Mouse (Mus musculus): ENCODE data around the gene Grik1. TPM values are rescaled to one million over a fixed set of nuclear protein-coding genes. Genes with fewer than 3 reads are reported as not detected.

Grik1 gene
- polyA plus RNA-seq, 1 experiment, result not detected

DNA sequence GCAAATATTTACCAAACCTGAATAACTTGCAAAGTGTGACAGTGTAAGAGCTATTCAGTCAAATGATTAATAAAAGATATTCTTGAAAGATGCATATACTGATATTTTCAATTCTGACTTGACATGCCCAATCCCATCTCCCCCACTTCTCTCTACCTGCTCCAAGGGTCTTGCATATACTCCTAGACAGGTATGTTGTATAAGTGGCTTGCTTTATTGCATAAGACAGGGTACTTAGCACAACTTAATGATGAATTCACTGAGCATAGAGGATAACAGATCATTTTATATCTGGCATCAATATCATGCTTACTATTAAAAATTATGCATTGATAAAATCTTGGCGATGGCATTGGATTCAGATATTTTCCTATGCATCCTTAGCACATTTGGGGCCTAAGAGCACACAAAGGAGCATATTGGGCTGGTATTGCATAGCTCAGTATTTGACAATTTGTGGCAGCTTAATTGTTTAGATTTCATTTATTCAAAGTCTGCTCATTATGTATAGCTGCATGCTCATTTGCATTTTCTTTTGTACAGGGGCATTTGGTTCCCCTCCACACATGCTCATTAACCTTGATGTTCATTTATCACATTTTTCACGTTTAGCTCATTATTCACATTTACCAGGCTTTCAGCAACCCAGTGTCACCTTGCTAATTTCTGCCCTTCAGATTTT lies 316.5 kb downstream of the Grik1 start:
- no peak overlapping the region for H3K9ac ChIP-seq (ENCODE audit: low read depth, poor library complexity, severe bottlenecking)
- no peak overlapping the region for H3K4me3 ChIP-seq (ENCODE audit: low read depth, low read length)
- no peak for TF ChIP-seq POLR2A (IDR thresholded peaks at IDR 0.05; ENCODE audit: insufficient read depth, low read length)
- no peak for TF ChIP-seq EP300 (IDR thresholded peaks at IDR 0.05; ENCODE audit: insufficient read depth, low read depth, low read length)
- no peak for TF ChIP-seq CTCF (IDR thresholded peaks at IDR 0.05; ENCODE audit: low read depth, low read length)
- H3K27ac ChIP-seq (ENCODE audit: insufficient read depth, low read length), result no peak overlapping the region
- no peaks in the 10 kb centered on the region for H3K36me3 ChIP-seq (ENCODE audit: control insufficient read depth, insufficient read depth, low read length, poor library complexity, severe bottlenecking)
- H3K27me3 ChIP-seq (ENCODE audit: control insufficient read depth, insufficient read depth, low read length, poor library complexity, severe bottlenecking), result no peaks in the 10 kb centered on the region
- H3K9me3 ChIP-seq (replicated peaks; ENCODE audit: control insufficient read depth, insufficient read depth, low read length, poor library complexity, severe bottlenecking), result no peaks in the 10 kb centered on the region
- H3K4me1 ChIP-seq (ENCODE audit: control insufficient read depth, insufficient read depth, low read length), result no peaks in the 10 kb centered on the region

DNA sequence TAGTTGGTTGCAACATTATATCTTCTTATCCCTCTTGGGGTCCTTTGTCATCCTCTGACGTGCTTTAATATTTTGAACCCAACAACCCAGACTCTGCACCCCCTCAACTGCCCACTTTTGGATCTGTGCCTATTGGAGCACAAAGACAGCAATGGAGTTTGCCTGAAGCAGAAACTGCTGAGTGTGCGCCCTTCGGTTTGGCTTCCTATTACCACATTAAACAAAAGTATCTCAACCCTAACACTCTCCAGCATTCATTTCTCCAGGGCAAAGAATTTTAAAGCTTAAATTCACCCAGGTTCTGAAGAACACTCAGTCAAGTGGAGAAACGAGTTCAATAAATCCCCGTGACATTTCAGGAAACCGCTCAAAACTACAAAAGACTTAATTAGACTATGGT lies 318.2 kb downstream of the Grik1 start:
- TF ChIP-seq CTCF (IDR thresholded peaks at IDR 0.05; ENCODE audit: low read depth, low read length), result no peak
- H3K27ac ChIP-seq (ENCODE audit: insufficient read depth, low read length), result no peak overlapping the region
- H3K36me3 ChIP-seq (ENCODE audit: control insufficient read depth, insufficient read depth, low read length, poor library complexity, severe bottlenecking), result no peaks in the 10 kb centered on the region

DNA sequence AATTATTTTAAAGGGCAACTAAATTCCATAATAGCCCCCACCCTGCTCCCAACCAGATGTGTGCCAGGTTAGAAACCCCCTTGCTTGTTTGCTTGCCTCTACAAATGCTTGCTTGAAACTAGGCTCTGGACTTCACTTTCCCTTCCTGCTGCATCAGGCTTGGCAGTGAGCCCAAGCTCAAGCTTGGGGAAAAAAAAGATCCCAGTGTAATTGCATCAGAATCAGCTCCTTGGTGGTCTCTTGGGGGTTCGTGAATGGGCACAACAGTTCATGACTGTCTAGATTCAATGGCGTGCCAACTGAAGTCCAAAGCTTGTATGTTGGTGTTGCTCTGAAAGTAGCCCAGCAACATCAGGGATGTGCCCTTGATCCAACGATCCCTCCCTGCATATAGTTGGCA lies 320.1 kb downstream of the Grik1 start:
- no peak overlapping the region for H3K27ac ChIP-seq (ENCODE audit: insufficient read depth, low read length)
- no peaks in the 10 kb centered on the region for H3K27me3 ChIP-seq (ENCODE audit: control insufficient read depth, insufficient read depth, low read length, poor library complexity, severe bottlenecking)
- no peaks in the 10 kb centered on the region for H3K36me3 ChIP-seq (ENCODE audit: control insufficient read depth, insufficient read depth, low read length, poor library complexity, severe bottlenecking)
- H3K4me3 ChIP-seq (ENCODE audit: low read depth, low read length), result no peak overlapping the region
- no peaks in the 10 kb centered on the region for H3K9me3 ChIP-seq (replicated peaks; ENCODE audit: control insufficient read depth, insufficient read depth, low read length, poor library complexity, severe bottlenecking)
- H3K4me1 ChIP-seq (ENCODE audit: control insufficient read depth, insufficient read depth, low read length), result no peaks in the 10 kb centered on the region
- no peak overlapping the region for H3K9ac ChIP-seq (ENCODE audit: low read depth, poor library complexity, severe bottlenecking)
- TF ChIP-seq EP300 (IDR thresholded peaks at IDR 0.05; ENCODE audit: insufficient read depth, low read depth, low read length) (no peak), CTCF (IDR thresholded peaks at IDR 0.05; ENCODE audit: low read depth, low read length) (no peak), POLR2A (IDR thresholded peaks at IDR 0.05; ENCODE audit: insufficient read depth, low read length) (no peak)

More for the DNA sequence above, 318.2 kb downstream of the Grik1 start:
- Histone ChIP-seq H3K9me3 (replicated peaks; ENCODE audit: control insufficient read depth, insufficient read depth, low read length, poor library complexity, severe bottlenecking) (no peaks in the 10 kb centered on the region), H3K27me3 (ENCODE audit: control insufficient read depth, insufficient read depth, low read length, poor library complexity, severe bottlenecking) (no peaks in the 10 kb centered on the region), H3K4me3 (ENCODE audit: low read depth, low read length) (no peak overlapping the region), H3K4me1 (ENCODE audit: control insufficient read depth, insufficient read depth, low read length) (no peaks in the 10 kb centered on the region), H3K9ac (ENCODE audit: low read depth, poor library complexity, severe bottlenecking) (no peak overlapping the region)

DNA sequence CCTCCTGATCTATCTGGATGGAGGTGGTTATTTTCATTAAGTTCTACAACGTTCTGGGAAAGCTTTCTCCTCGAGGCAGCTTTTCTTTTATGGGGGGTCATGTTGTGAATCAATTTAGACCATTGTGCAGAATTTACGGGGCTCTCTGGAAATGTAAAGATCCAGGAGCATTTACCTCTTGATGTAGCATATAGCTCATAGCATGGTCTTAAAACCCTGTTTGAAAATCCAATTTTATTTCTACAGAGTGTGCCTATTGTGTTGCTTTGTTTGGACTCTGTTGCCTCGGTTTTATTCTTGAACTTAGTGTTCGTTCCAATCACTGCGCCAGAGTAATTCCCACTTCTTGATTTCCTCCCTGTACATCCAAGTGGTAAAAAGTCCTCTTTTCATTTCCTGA lies 328.6 kb downstream of the Grik1 start:
- no peak overlapping the region for H3K27ac ChIP-seq (ENCODE audit: insufficient read depth, low read length)
- no peaks in the 10 kb centered on the region for H3K4me1 ChIP-seq (ENCODE audit: control insufficient read depth, insufficient read depth, low read length)
- no peaks in the 10 kb centered on the region for H3K36me3 ChIP-seq (ENCODE audit: control insufficient read depth, insufficient read depth, low read length, poor library complexity, severe bottlenecking)
- no peaks in the 10 kb centered on the region for H3K9me3 ChIP-seq (replicated peaks; ENCODE audit: control insufficient read depth, insufficient read depth, low read length, poor library complexity, severe bottlenecking)
- TF ChIP-seq POLR2A (IDR thresholded peaks at IDR 0.05; ENCODE audit: insufficient read depth, low read length), result no peak
- TF ChIP-seq EP300 (IDR thresholded peaks at IDR 0.05; ENCODE audit: insufficient read depth, low read depth, low read length), result no peak
- no peak for TF ChIP-seq CTCF (IDR thresholded peaks at IDR 0.05; ENCODE audit: low read depth, low read length)
- H3K27me3 ChIP-seq (ENCODE audit: control insufficient read depth, insufficient read depth, low read length, poor library complexity, severe bottlenecking), result no peaks in the 10 kb centered on the region
- no peak overlapping the region for H3K9ac ChIP-seq (ENCODE audit: low read depth, poor library complexity, severe bottlenecking)
- no peak overlapping the region for H3K4me3 ChIP-seq (ENCODE audit: low read depth, low read length)

DNA sequence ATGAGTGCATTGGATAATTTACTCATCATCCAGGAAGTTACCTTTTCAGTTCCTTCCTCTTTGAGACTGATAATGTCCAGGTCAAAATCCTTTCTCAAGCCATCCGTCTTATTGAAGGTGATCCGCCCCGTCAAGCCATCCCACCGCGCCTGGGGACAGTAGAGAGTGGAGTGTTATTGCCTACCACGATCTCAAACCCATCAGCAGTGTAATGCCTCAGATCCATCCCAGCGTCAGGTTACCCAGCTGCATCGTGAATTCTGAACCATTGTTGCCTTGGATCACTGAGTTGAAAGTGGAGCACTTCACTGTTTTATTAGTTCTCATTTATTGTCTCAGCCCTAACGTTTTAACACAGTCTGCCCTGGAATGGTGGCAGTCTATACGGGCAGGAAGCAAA lies 332.6 kb downstream of the Grik1 start:
- no peak overlapping the region for H3K4me3 ChIP-seq (ENCODE audit: low read depth, low read length)
- no peaks in the 10 kb centered on the region for H3K27me3 ChIP-seq (ENCODE audit: control insufficient read depth, insufficient read depth, low read length, poor library complexity, severe bottlenecking)
- H3K4me1 ChIP-seq (ENCODE audit: control insufficient read depth, insufficient read depth, low read length), result no peaks in the 10 kb centered on the region
- no peaks in the 10 kb centered on the region for H3K36me3 ChIP-seq (ENCODE audit: control insufficient read depth, insufficient read depth, low read length, poor library complexity, severe bottlenecking)
- H3K9ac ChIP-seq (ENCODE audit: low read depth, poor library complexity, severe bottlenecking), result no peak overlapping the region
- no peaks in the 10 kb centered on the region for H3K9me3 ChIP-seq (replicated peaks; ENCODE audit: control insufficient read depth, insufficient read depth, low read length, poor library complexity, severe bottlenecking)
- TF ChIP-seq EP300 (IDR thresholded peaks at IDR 0.05; ENCODE audit: insufficient read depth, low read depth, low read length) (no peak), POLR2A (IDR thresholded peaks at IDR 0.05; ENCODE audit: insufficient read depth, low read length) (no peak), CTCF (IDR thresholded peaks at IDR 0.05; ENCODE audit: low read depth, low read length) (no peak)
- no peak overlapping the region for H3K27ac ChIP-seq (ENCODE audit: insufficient read depth, low read length)

DNA sequence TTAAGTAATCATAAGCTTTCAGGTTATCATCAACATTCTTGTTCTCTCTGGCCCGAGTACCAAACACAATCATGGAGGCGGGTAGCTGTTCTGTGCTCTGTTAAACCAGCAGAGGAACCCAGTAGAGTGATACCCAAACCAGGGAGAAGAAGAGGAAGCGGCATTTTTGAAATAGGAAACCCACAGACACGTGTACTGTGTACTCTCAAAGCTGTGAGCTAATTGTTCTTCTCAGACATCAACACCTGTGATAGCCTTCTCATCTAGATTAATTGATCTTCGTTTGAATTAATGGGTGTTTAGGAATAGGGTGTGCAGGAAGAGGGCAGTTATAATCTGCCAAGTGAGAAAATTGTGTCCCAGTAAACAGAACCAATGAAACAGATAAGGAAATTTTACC lies 333.9 kb downstream of the Grik1 start:
- H3K27ac ChIP-seq (ENCODE audit: insufficient read depth, low read length), result no peak overlapping the region
- no peak overlapping the region for H3K4me3 ChIP-seq (ENCODE audit: low read depth, low read length)
- no peaks in the 10 kb centered on the region for H3K9me3 ChIP-seq (replicated peaks; ENCODE audit: control insufficient read depth, insufficient read depth, low read length, poor library complexity, severe bottlenecking)
- no peak overlapping the region for H3K9ac ChIP-seq (ENCODE audit: low read depth, poor library complexity, severe bottlenecking)
- no peaks in the 10 kb centered on the region for H3K4me1 ChIP-seq (ENCODE audit: control insufficient read depth, insufficient read depth, low read length)
- H3K36me3 ChIP-seq (ENCODE audit: control insufficient read depth, insufficient read depth, low read length, poor library complexity, severe bottlenecking), result no peaks in the 10 kb centered on the region
- TF ChIP-seq POLR2A (IDR thresholded peaks at IDR 0.05; ENCODE audit: insufficient read depth, low read length), result no peak
- TF ChIP-seq EP300 (IDR thresholded peaks at IDR 0.05; ENCODE audit: insufficient read depth, low read depth, low read length), result no peak
- TF ChIP-seq CTCF (IDR thresholded peaks at IDR 0.05; ENCODE audit: low read depth, low read length), result no peak
- H3K27me3 ChIP-seq (ENCODE audit: control insufficient read depth, insufficient read depth, low read length, poor library complexity, severe bottlenecking), result no peaks in the 10 kb centered on the region
